Mouse (Mus musculus) kidney, adult 2 months (tissue): ENCODE data around the gene Pfkm. TPM values are rescaled to one million over a fixed set of nuclear protein-coding genes. Genes with fewer than 3 reads are reported as not detected.

Experiments used
- DNase-seq: peaks from one replicate; pipeline ENCODE4 v3.0.0; 2021
- H3K27ac ChIP-seq: fragments of 200-500 bp; 2 replicates; pipeline ENCODE4 v1.5.1; 2012; ENCODE audit warnings: low read depth, low read length, control low read depth, inconsistent platforms; ENCODE audit not compliant: insufficient read depth
- H3K27me3 ChIP-seq: fragments of 200-500 bp; replicated peaks from 2 replicates; pipeline ENCODE4 v1.6.1; 2012; ENCODE audit warnings: mild to moderate bottlenecking, moderate library complexity, low read length, inconsistent platforms; ENCODE audit not compliant: control insufficient read depth, insufficient read depth
- H3K36me3 ChIP-seq: fragments of 200-500 bp; 2 replicates; pipeline ENCODE4 v1.6.1; 2012; ENCODE audit warnings: mild to moderate bottlenecking, moderate library complexity, low read length, inconsistent platforms; ENCODE audit not compliant: control insufficient read depth, insufficient read depth
- H3K4me1 ChIP-seq: fragments of 200-500 bp; 2 replicates; pipeline ENCODE4 v1.6.1; 2011; ENCODE audit warnings: low read length; ENCODE audit not compliant: control insufficient read depth, insufficient read depth
- H3K4me3 ChIP-seq: fragments of 200-500 bp; 2 replicates; pipeline ENCODE4 v1.5.1; 2011; ENCODE audit warnings: mild to moderate bottlenecking, low read depth, low read length, control low read depth; ENCODE audit not compliant: insufficient read depth
- CTCF ChIP-seq: fragments of 200-500 bp; conservative IDR thresholded peaks from 2 replicates; pipeline ENCODE4 v1.5.1; 2011; ENCODE audit warnings: low read depth, mild to moderate bottlenecking, control low read depth, low read length, moderate library complexity, mixed read lengths; ENCODE audit not compliant: insufficient read depth, insufficient read length
- POLR2A ChIP-seq: fragments of 200-500 bp; IDR thresholded peaks from one replicate; pipeline ENCODE4 v1.6.1; 2011; ENCODE audit warnings: low read depth, low read length, control low read depth
- WGBS: fragments of 180-500 bp; shearing (Covaris S2); methylation state at CpG from one replicate; pipeline ENCODE4 v1.1.7; 2018; 5-methylcytosine and 5-hydroxymethylcytosine counted together
- polyA plus RNA-seq: library from polyadenylated mRNA; depleted of rRNA; stranded (reverse); fragments of >200 nt; gene quantifications from 2 replicates; pipeline ENCODE4 v1.2.3, GENCODE M21; 2012; rRNA removed

The Pfkm gene
- polyA plus RNA-seq, 1 experiment: 56.2 TPM

DNA sequence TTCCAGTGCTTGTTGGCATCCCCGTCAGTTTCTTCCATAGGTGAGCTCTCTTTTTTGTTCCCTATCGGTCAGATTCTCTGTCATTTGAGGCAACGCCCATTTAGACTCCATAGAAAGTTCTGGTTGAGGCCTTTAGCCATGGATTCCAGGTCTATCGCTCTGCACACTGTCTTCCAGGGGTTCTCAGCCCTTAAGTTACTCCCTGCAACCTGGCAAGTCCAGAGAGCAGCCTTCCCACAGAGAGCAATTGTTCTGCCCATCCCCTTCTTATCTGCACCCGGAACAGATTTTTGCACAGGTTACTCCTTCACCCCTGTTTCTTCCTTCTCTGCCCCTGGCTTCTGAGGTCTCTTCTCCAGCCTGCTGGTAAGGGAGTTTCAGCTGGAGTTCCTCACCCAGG lies 79.7 kb downstream of the Pfkm start:
- no peak overlapping the region for H3K4me3 ChIP-seq
- H3K4me1 ChIP-seq: no peaks in the 10 kb centered on the region
- 0 out of 2 replicates have a peak, but pooled peaks cover 3% of the 10 kb centered on the region for H3K27me3 ChIP-seq
- no peak overlapping the region for H3K27ac ChIP-seq
- no peaks in the 10 kb centered on the region for H3K36me3 ChIP-seq
- DNase-seq: no peak
- 84% methylated on average over 5 of the region's 5 CpGs for WGBS
- TF ChIP-seq CTCF (no peak), POLR2A (no peak)

DNA sequence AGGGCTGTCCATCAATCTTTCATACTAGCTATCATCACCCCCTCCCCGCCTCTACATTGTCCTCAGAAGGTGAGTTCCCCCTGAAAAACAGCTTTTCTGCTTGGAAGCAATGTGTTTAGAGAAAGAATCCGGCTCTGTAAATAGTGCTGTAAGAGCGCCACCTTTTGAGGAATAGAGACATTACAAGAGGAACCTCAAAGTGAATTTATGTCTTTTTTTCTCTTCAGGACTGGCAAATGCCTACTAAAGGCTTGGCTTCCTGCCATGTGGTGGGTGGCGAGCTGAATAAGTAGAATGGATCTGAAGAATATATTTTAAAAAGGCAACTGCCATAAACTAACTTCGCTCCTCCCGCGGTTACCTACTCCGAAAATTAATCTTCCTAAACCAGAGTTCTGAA lies 81.4 kb downstream of the Pfkm start:
- peak; percentile 38 for DNase-seq
- WGBS: 28% methylated on average over 8 of the region's 8 CpGs
- H3K27me3 ChIP-seq: no peaks in the 10 kb centered on the region

DNA sequence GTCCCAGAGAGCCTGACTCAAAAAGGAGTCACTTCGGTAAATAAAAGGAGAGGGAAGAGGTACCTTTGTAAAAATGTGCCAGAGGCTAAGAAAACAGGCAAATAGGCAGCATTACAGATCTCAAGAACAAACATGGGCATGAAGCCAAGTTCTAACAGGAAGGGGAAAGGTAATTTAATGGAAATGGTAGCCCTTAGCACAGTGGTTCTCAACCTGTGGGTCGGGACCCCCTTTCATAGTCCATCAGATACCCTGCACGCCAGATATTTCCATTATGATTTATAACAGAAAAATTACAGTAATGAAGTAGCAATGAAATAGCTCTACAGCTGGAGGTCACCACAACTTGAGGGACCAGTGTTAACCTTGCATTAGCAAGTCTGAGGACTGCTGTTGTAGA lies 84.9 kb downstream of the Pfkm start:
- TF ChIP-seq POLR2A: no peak
- no peak for TF ChIP-seq CTCF
- no peaks in the 10 kb centered on the region for H3K36me3 ChIP-seq
- no peak for DNase-seq
- no peaks in the 10 kb centered on the region for H3K27me3 ChIP-seq
- 53% methylated on average over 3 of the region's 3 CpGs for WGBS
- H3K4me3 ChIP-seq: no peak overlapping the region
- peaks cover 3% of the 10 kb centered on the region; the same call in 1 of the 2 replicates for H3K4me1 ChIP-seq
- H3K27ac ChIP-seq: no peak overlapping the region

More for the DNA sequence above, 81.4 kb downstream of the Pfkm start:
- TF ChIP-seq CTCF: 0 out of 2 replicates have a peak, but pooled peaks have one; percentile 6
- TF ChIP-seq POLR2A: no peak
- no peaks in the 10 kb centered on the region for H3K36me3 ChIP-seq
- no peak overlapping the region for H3K4me3 ChIP-seq
- no peak overlapping the region for H3K27ac ChIP-seq
- H3K4me1 ChIP-seq: no peaks in the 10 kb centered on the region

DNA sequence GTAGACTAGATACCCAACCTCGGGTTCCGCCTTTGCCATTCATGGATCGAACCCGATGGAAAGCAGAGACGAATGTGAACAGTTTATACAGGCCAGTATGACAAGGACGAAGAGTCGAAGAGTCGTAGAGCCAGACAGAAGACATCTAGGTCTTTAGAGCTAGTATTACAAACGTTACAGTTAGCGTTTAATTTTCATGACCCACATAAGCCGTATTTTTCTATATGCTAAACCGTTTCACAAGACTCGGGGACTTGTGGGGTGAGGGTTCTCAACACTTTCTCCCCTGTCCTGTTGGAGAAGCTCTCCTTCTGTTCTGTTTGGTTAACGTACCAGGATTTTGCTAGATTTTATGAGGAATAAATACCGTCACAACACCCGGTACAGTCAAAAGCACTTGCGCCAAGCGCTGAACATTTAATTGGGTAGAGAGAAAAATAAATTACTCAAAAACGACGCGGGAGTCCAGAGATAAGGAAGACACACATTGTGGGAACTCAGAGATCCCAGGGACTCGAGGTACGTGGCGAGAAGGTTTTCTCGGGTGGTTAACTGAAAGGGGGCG lies 88.3 kb downstream of the Pfkm start:
- Histone ChIP-seq H3K27me3 (no peaks in the 10 kb centered on the region), H3K36me3 (no peaks in the 10 kb centered on the region), H3K4me1 (peaks cover 3% of the 10 kb centered on the region; the same call in 1 of the 2 replicates), H3K27ac (peak overlapping the region; percentile 32; the same call in 1 of the 2 replicates), H3K4me3 (peak overlapping the region; percentile 56)
- TF ChIP-seq CTCF (no peak), POLR2A (no peak)
- 12% methylated on average over 26 of the region's 26 CpGs for WGBS
- no peak for DNase-seq

DNA sequence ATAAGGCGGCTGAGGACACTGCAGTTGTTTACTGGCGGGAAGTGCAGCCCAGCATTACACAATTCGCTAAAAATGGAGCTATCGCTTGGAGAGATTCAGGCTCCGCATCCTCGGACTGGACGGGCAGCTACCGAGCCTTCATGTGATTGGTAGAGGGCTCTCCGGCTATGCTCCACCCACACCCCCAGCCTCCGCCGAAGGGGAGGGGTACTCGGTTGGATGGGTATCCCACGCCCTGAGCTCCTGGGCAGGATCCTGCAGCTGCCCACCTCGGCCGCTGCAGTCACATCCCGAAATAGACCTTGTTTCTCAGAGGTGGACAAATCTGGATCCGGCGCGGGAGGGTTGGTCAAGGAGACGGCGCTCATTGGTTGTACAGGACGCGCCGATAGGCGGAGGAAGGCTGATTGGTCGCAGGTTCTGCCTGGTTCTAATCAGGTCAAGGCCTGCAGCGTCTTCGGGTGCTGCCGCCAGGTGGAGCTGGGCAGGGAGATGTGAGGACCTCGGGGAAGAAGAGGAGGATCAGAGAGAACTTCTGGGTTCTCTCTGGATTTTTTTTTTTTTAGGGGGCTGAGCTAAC lies 88.8 kb downstream of the Pfkm start:
- peak; percentile 78 for TF ChIP-seq CTCF
- no peak for TF ChIP-seq POLR2A
- Histone ChIP-seq H3K4me3 (peak overlapping the region; percentile 56), H3K27ac (peak overlapping the region; percentile 32; the same call in 1 of the 2 replicates), H3K36me3 (no peaks in the 10 kb centered on the region), H3K4me1 (peaks cover 3% of the 10 kb centered on the region; the same call in 1 of the 2 replicates), H3K27me3 (no peaks in the 10 kb centered on the region)
- DNase-seq: peak; percentile 95
- WGBS: under 1% methylated on average over 30 of the region's 30 CpGs

Other genes starting within 250 kb of the Pfkm start
- gene Hdac7, start 248.1 kb upstream of the Pfkm start, polyA plus RNA-seq: 41.6 and 45.4 TPM in 2 replicates
- gene Vdr, start 182.0 kb upstream of the Pfkm start, polyA plus RNA-seq: 96.6 and 114 TPM in 2 replicates
- gene Tmem106c, start 128.4 kb upstream of the Pfkm start, polyA plus RNA-seq: 69.4 and 74.9 TPM in 2 replicates
- 0.01 TPM in 1 of 2 replicates, not detected in the other for gene Col2a1, start 87.9 kb upstream of the Pfkm start, polyA plus RNA-seq
- gene Senp1, start 1.2 kb downstream of the Pfkm start, polyA plus RNA-seq: 7.9 and 8.1 TPM in 2 replicates
- 46.8 and 52.5 TPM in 2 replicates for gene Asb8, start 73.0 kb downstream of the Pfkm start, polyA plus RNA-seq
- gene Ccdc184, start 74.6 kb downstream of the Pfkm start, polyA plus RNA-seq: 0.19 and 0.45 TPM in 2 replicates
- gene Olfr288, start 103.0 kb downstream of the Pfkm start, polyA plus RNA-seq: not detected in 2 replicates
- not detected in 2 replicates for gene Gm44579, start 128.4 kb downstream of the Pfkm start, polyA plus RNA-seq
- not detected in 2 replicates for gene Olfr287, start 128.5 kb downstream of the Pfkm start, polyA plus RNA-seq
- not detected in 2 replicates for gene Olfr286, start 141.9 kb downstream of the Pfkm start, polyA plus RNA-seq
- 0.06 and 0.14 TPM in 2 replicates for gene H1fnt, start 164.7 kb downstream of the Pfkm start, polyA plus RNA-seq
- 3.0 and 3.1 TPM in 2 replicates for gene Zfp641, start 203.6 kb downstream of the Pfkm start, polyA plus RNA-seq
- not detected in 2 replicates for gene Olfr285, start 224.8 kb downstream of the Pfkm start, polyA plus RNA-seq
- gene Olfr284, start 248.4 kb downstream of the Pfkm start, polyA plus RNA-seq: not detected in 2 replicates